Mouse (Mus musculus): ENCODE results near the gene Sel1l. TPM values are rescaled to one million over a fixed set of nuclear protein-coding genes. Genes with fewer than 3 reads are reported as not detected.

Sel1l gene
- total RNA-seq, 2 experiments from 2014 or later = 158 to 172 TPM

GRCm38 (mm10) chr12:91774811-91775284 is 74.1 kb downstream of the Sel1l start:
- no peak for TF ChIP-seq CTCF (IDR thresholded peaks at IDR 0.05)
- no peak for DNase-seq (ENCODE audit: extremely low spot score in 1 of 2, low spot score in 2 of 2)
- Histone ChIP-seq H3K4me3 (no peak overlapping the region), H3K27ac (no peak overlapping the region)
- intact Hi-C loops (cut with DNase I) = no loop called here

DNA sequence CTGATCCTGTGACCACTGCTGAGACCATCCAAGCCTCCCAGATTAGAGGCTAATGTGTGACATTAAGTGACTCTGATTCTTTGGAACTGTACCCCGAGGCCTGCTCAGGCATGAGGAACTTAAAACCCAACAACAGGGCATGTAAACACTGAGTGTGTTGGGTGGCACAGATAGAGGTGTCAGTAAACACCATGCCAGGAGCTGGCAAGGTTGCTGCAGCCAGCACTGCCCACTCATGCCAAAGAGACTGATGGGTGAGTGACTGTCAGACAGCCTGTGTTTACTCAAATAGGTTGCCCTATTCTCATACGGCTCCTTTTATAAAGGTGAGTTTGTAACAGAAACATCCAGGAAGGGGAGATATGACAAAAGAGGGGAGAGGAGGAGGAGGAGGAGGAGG is 80.1 kb downstream of the Sel1l start:
- TF ChIP-seq CTCF (IDR thresholded peaks at IDR 0.05) = no peak
- DNase-seq (ENCODE audit: extremely low spot score in 1 of 2, low spot score in 2 of 2) = no peak
- intact Hi-C loops (cut with DNase I) = no loop called here
- Histone ChIP-seq H3K27ac (no peak overlapping the region), H3K4me3 (no peak overlapping the region)

DNA sequence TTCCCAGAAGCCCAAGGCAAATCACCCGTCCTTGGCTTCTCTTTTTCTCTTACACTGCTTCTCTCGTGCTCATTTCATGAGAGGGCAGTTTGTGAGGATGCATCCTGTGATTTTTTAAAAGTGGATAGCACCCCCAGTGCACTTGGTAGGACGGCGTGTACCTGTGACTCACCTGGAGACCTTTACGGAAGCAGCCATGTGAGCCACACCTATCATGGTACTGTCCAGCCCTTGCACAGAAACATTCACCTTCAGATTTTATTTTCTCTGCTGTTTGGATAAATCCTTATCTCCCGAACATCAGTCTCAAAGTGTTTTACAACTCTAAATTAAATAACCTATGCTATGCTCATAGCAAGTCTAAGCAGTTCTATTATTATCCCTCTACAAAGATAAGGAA is 80.8 kb downstream of the Sel1l start:
- TF ChIP-seq CTCF (IDR thresholded peaks at IDR 0.05) = no peak
- Histone ChIP-seq H3K4me3 (no peak overlapping the region), H3K27ac (no peak overlapping the region)
- intact Hi-C loops (cut with DNase I) = no loop called here
- no peak for DNase-seq (ENCODE audit: extremely low spot score in 1 of 2, low spot score in 2 of 2)

DNA sequence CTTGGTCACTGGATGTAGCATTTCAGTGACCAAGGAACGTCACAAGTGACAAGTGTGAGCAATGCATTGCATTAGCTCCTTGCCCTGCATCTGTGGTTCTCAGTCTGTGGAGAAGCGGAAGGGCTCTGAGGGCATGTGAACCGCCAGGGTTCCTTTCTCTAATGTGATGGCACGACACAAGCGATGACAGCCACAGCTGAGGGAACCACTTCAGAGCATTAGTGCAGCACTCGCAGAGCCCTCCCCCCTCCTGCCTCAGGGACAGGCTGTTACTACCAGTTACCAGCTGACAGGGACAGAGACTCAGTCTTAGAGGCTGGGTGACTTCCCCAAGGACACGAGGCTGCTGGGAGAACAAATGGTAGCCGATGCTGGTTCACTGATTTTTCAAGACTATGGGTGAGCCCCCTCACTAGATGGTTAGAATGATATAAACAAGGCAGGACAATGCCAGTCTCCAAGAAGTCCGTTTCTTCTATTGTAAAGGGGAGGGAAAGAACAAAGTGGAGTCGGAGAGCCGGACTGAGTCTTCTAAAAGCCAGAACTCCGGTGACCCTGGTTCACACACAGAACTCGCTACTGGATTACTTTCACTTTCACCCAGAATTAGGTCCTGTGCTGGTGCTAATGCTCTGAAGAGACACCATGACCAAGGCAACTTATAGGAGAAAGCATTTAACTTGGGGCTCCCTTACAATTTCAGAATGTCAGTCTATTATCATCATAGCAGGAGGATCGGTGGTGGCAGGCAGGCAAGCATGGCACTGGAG is 82.4 kb downstream of the Sel1l start:
- Histone ChIP-seq H3K27ac (peak overlapping the region; percentile 57), H3K4me3 (peak overlapping the region; percentile 22; the same call in 1 of the 2 replicates)
- no peak for TF ChIP-seq CTCF (IDR thresholded peaks at IDR 0.05)
- peak in 1 of 2 experiments; percentile 33 for DNase-seq (ENCODE audit: extremely low spot score in 1 of 2, low spot score in 2 of 2)
- intact Hi-C loops (cut with DNase I) = no loop called here

- TF ChIP-seq CTCF (IDR thresholded peaks at IDR 0.05) = no peak
- DNase-seq (ENCODE audit: extremely low spot score in 1 of 2, low spot score in 2 of 2) = no peak
- intact Hi-C loops (cut with DNase I) = no loop called here
- Histone ChIP-seq H3K4me3 (no peak overlapping the region), H3K27ac (no peak overlapping the region)
Observed at GRCm38 (mm10) chr12:91765504-91765903, 83.5 kb downstream of the Sel1l start.

GRCm38 (mm10) chr12:91765054-91765453 is 83.9 kb downstream of the Sel1l start:
- no peak for TF ChIP-seq CTCF (IDR thresholded peaks at IDR 0.05)
- no peak for DNase-seq (ENCODE audit: extremely low spot score in 1 of 2, low spot score in 2 of 2)
- intact Hi-C loops (cut with DNase I) = no loop called here
- Histone ChIP-seq H3K27ac (no peak overlapping the region), H3K4me3 (no peak overlapping the region)

DNA sequence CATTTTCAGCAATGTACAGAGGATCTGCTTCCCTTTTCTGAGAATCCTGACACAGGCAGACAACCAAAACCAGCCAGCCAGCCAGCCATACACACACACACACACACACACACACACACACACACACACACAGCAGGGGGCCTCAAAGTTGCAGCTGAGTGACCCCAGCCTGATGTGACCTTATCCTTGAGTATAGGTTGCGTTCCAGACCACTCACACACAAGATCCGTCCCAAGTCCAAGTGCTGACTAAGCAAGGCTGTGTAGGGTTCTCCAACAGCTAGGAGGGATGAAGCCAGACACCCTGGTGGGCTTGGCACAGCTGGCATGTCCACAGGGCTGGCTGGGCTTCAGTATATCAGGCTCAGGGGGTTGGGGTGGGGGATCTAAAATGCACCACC is 84.5 kb downstream of the Sel1l start:
- intact Hi-C loops (cut with DNase I) = no loop called here
- Histone ChIP-seq H3K27ac (no peak overlapping the region), H3K4me3 (no peak overlapping the region)
- DNase-seq (ENCODE audit: extremely low spot score in 1 of 2, low spot score in 2 of 2) = no peak
- TF ChIP-seq CTCF (IDR thresholded peaks at IDR 0.05) = no peak

GRCm38 (mm10) chr12:91759836-91760235 is 89.1 kb downstream of the Sel1l start:
- intact Hi-C loops (cut with DNase I) = no loop called here
- H3K4me3 ChIP-seq = no peak overlapping the region
- no peak for TF ChIP-seq CTCF (IDR thresholded peaks at IDR 0.05)
- DNase-seq (ENCODE audit: extremely low spot score in 1 of 2, low spot score in 2 of 2) = no peak
- H3K27ac ChIP-seq = no peak overlapping the region

DNA sequence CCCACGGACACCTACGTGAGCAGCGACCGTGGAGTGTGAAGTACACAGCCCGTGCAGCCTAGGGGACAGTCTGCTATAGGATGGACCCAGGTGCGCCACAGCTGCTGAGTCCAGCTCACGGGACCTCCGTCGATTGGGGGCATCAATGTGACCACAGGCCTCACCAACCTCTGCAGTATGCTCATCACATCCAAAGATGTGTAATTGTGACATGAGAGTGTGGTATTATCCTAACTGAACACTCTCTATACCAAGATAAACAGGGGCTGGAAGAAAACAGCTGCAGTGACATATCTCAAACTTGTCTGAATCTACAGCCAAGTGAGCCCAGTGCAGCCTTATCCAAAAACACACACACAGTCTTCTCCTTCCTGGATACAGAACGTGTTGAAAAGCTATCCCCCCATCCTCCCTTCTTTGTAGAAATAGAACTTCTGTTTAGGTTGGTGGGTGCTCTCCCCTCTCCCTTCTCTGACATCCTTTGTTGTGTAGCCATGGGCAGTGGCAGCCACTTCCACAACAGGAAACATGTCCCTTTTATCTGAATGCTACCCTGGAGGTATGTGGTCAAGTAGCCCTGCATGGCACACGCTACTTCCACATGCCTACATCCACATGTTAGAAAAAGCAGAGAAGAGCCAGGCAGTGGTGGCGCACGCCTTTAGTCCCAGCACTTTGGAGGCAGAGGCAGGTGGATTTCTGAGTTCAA is 90.9 kb downstream of the Sel1l start:
- no peak for DNase-seq (ENCODE audit: extremely low spot score in 1 of 2, low spot score in 2 of 2)
- H3K27ac ChIP-seq = no peak overlapping the region
- no peak for TF ChIP-seq CTCF (IDR thresholded peaks at IDR 0.05)
- intact Hi-C loops (cut with DNase I) = no loop called here
- H3K4me3 ChIP-seq = no peak overlapping the region

DNA sequence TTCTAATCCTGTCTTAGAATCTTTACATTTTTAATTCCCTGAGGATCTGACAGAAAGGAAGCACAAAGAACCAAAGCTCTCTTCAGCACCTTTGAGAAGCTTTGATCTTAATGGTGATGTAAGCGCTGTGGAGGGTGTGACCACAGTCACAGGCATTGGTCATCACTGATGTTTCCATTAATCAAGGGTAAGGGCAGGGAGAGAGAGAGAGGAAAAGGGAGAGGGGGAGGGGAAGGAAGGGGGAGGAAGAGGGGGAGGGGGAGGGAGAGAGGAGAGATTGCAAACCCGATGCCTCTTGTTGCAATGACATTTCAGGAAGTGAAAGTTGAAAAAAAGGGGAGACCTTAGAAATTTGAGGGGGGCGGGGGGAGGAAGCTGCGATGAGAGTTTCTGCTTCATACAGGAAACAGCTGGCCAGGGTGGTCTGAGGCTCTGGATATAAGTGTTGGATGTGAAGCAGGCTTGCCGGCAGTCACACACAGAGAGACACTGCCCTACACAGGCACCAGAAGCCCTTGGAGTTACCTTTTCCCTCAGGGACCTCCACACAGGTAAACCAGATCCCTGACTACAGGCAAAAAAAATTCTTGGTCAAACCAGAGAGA is 92.3 kb downstream of the Sel1l start:
- H3K4me3 ChIP-seq = no peak overlapping the region
- H3K27ac ChIP-seq = no peak overlapping the region
- DNase-seq (ENCODE audit: extremely low spot score in 1 of 2, low spot score in 2 of 2) = no peak
- intact Hi-C loops (cut with DNase I) = no loop called here
- TF ChIP-seq CTCF (IDR thresholded peaks at IDR 0.05) = no peak

Small RNA genes within 50 kb of the gene (microRNA-seq; reads per million reads assigned to microRNA genes)
- 0 reads per million in 2 experiments for gene Gm22015

Other genes with a start within 250 kb of the Sel1l start
- 10 to 100 TPM; 17.1 to 20.2 TPM for gene Ston2, start 60.8 kb downstream of the Sel1l start, total RNA-seq (2021)